Mouse (Mus musculus) ovary, postnatal 36 days (tissue): ENCODE measurements around the gene Pla2g12b.
"Not testable (repeated sequence)": the region's sequence is repeated elsewhere in the genome, so short reads cannot be mapped to it uniquely, and the experiment has no call there.

Source experiments
- DNase-seq: peaks from one replicate; pipeline ENCODE4 v3.0.0; 2022; ENCODE audit warnings: low spot score, mixed read lengths

Gene Pla2g12b

DNA sequence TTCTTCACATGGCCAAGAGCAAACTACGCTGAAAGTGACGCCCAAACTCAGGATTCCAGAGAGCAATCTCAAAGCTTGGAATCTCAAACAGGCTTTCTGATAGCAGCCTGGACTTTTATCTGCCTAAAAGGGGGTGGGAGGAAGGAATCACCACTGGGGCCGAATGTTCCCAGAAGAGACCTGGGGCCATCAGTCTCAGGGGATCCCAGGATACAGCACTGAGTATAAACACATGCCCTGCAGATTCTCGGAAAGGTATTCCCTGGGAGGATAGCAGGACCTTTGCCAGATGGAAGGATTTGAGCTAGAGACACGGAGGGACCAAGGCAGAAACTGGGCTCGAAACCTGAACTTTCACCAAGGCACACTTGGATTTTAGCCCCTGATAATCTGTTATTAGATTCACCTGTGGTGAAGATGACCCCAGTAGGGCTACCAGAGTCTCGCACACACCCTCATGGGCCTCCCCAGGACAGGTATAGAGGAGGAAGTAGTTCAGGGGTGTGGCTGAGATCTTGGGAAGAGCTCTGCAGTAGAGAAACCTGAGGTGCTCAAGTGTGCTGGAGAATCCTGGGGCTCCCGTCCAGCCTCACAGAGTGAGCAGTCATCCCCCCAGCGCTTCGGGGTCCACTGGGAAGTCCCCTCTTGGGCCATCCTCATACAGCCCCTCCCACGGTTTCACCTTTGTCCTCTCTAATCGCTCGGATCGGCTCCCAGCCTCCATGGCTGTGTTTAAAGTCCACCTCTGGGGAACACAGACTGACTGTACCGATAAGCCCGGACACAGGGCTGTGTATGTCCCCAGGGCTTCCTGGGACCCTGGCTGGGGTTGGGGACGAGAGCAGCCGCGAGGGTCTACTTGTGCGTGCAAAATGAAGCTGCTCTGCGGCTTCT lies at the start of gene Pla2g12b:
Pla2g12b (plus strand) TSS at position 762 of the 894 bp plus-strand sequence.
- no peak for DNase-seq

DNA sequence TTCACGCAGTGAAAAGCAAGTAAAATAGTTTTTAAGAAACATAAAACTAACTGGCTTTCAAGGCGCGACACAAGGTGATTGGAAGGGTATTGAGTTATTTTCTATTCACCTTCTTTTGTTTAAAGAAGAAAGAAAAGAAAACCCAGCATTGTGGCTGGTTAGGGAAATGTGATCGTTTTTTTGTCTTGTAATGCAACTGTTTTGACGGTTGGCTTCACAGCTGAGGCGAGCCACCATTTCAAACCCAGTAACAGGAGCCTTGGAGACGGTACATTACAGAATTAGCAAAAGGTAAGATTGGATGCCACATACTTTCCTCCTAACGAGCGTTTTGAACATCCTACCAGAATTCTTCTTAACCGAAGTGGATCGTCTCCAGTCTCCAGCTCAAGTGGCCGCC lies 49.3 kb upstream of the Pla2g12b start:
- DNase-seq, result no peak

DNA sequence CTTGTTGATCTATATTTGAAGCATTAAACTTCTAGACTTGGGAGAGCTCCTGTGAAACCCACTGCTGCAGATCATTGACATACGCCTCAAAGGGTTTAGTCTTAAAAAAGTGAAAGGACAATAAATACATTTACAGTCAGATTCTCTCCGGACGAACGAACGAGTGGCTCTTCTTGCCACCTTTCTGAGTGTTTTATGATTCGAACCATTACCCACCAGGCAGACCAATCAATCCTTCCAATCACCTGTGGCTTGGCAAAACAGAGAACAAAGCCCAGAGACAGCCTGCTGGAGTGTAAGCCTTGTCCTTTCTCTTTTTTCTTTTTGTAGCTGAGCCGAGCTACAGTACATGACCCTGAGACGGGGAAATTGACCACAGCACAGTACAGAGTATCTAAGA lies 48.4 kb upstream of the Pla2g12b start:
- DNase-seq, result no peak

DNA sequence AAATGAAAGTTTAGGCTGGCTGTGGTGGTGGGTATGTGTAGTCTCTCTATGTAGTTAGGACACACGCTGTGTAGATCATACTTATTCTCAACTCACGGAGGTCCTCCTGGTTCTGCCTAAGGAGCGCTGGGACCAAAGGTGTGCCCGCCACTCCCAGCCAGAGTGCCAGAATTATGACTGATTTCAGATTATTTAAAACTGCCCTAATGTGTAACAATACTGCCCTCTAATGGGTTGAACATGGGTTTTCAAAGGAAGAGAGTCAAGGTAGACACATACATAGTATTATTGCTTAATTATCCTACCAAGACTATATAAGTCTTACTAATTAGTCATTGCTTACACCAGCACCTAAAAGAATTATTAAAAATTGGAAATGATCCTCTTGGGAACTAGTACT lies 44.7 kb upstream of the Pla2g12b start:
- no peak for DNase-seq

DNA sequence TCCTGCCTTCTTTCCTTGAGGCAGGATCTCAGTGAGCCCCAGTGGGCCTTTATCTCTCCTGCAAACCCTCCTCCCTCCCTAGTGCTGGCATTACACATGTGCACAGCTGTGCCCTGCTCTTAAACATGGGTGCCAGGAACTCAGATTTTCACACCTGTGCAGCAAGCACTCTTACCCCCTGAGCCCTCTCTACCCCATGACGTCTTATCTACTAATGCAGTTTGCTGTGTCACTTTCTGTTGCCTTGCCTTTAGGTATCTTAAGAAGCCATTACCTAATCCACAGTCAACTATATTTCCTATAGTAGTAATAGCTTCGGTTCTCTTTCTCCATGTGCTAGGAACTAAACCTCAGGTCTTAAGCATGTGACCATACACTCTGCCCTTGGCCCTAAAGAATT lies 40.3 kb upstream of the Pla2g12b start:
- DNase-seq, result no peak

DNA sequence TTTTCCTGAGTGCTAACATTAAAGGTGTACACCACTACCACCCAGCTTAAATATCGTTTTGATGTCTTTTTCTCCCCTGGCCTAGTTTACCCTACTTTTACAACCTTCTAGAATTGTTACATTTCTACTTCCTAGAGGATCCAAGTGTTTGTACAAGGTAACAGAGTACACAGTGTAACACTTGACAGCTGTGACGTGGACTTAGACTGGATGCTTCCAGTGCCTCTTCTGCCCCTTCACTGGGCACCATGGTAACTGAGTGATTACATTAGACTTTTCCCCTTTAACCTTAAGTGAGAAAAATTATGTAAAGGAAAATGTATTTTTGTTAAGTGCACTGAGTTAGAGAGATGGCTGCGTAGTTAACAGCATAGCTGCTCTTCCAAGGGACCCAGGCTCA lies 38.9 kb upstream of the Pla2g12b start:
- DNase-seq, result no peak

DNA sequence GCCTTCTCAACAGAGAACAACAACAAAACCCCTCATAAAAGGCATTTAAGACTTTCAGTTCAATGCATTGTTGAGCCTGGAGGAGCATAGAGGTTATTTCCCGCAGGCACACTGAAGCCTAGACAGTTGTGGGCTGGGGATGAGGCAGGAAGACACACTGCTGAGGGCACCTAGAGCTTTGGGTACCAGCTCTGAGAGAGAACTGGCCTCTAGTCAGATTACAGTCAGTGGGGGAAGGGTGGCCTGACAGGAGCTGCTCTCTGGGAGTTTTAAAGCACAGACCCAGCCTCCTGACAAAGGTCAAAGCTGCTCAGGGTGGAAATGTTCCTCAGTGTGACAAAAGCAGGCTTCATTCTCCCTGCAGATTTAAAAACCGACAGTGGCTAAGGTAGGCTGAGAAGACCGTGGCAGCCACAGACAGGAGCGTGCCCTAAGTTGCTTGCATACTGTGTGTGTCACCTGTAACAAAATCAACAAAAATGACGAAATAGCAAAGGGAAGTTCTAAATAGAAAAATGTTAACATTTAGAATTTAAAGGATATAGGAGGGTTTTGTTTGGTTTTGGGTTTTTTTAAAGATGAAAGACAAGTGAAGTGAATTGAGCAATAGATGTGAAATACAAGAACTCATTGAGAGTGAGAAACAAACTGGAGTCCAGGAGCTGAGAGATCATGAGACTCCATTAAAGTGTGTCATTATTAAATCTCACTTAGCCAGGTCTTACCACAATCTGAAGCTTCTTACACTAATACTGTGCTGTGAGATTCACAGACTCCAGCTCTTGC lies 37.5 kb upstream of the Pla2g12b start:
- DNase-seq, result no peak

DNA sequence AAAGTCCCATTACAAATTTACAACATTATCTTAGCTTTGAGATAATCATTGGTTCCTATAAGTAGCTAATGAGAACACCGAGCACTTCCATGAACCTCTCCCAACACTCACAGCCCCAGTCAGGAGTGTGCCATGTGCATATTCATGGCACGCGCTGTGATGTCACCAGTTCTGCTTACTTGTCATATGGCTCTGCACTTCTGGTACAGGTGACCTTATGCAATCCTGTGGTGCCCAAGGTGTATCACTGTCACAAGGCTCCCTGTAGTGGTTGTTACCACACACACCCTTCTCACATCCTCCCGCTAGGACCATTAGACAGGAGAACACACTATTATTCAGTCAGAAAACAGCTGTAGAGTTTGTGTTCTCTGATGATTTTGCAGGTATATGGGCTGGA lies 36.7 kb upstream of the Pla2g12b start:
- no peak for DNase-seq

DNA sequence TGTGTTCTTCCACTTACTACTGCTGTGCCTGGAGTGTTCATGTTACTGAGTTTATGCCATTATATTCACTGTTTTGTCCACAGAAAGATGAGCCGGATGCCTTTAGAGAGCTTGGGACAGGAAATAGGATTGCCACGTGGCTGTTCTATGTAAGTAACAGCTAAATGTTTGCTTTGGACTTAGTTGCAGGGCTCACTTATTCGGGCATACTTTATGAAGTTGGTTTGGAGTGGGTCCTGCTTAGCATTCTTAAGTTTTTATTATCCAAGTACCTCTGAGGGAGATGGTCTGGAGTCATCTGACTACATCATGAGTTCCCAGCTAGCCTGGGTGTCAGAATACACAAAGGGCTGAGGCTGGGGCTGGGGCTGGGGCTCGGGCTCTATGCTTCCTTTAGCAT lies 36.3 kb upstream of the Pla2g12b start:
- DNase-seq, result no peak

DNA sequence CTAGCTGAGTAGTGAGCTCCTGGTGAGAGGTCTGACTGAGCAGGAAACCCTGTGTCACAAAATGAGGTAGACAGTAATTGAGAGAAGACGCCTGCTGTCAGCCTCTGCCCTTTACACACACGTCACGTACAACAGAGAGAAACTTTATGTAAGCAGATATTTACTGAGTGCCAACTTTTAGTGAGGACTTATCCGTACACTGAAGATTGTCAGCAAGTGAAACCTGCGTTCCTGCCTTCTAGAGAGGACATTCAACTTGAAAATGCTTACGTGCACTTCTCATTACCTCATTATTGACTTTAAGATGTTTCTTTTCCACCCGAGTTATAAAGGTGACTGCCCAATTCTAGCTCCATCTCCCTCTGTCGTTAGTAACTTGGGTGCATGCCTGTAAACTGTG lies 34.7 kb upstream of the Pla2g12b start:
- no peak for DNase-seq

DNA sequence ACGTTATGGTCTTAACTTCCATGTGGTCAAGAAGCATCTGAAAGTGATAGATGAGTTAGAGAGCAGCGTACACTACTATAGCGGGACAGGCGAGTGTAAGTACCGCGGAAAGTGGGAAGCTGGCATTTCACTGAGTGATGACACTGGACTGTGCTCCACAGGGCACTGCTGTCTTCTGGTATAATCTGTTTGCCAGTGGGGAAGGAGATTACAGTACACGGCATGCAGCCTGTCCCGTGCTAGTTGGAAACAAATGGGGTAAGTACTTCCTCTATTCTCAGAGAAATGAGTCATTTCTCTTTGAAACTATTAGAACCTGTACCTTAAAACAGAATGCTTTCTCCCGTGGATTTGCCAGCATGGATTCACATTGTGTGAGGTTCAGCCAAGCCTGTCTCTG lies 34.0 kb upstream of the Pla2g12b start:
- DNase-seq, result no peak

DNA sequence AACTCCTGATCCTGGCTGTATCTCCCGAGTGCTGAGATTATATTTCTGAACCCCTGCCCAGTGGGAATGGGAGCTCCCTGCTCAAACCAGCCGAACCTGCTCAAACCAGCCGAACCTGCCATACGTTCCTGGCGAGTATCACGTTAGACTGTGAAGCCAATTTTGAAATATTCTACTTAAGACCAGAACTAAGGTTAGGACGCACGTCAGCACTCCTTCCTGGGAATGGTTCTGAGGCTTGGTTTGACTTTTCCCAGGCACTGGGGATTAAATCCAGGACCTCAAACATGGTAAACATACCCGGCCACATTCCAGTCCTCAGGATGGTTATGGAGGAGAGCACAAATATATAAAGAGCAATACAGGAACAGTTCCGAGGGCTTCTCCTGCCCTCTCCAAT lies 25.6 kb upstream of the Pla2g12b start:
- no peak for DNase-seq

DNA sequence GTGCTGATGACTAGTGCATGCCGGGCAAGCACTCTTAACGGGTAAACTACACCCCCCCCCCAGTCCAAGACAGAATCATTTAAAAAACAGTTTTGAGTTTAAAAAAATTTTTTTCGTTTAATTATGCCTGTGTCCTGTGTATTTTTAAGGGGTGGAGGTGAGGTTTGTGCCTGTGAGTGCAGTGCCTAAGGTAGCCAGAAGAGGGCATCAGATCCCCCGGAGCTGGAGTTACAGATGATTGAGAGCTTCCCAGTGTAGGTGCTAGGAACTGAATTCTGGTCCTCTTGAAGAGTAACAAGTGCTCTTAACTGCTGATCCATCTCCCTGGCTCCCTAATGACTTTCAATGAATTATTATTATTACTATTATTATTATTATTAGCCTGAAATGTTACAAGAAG lies 24.7 kb upstream of the Pla2g12b start:
- no peak for DNase-seq

DNA sequence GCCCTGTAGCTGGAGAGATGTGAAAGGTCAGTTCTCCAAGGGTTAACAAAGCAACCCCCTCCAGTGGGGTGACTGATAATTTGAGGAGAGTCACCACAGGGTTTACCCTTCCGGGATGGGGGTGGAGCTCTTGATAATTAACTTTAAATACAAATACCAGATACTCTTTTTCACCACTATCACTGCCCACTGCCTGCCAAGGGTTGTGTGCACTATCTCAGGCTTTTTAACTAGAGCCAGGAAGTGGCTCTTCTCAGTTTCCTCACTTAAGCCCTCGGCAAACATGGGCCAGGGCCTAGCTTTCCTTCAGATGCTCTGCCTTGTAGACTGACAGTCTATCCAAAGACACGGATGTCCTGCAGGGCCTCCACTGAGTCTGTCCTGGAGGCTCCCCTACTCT lies 23.5 kb upstream of the Pla2g12b start:
- no peak for DNase-seq

DNA sequence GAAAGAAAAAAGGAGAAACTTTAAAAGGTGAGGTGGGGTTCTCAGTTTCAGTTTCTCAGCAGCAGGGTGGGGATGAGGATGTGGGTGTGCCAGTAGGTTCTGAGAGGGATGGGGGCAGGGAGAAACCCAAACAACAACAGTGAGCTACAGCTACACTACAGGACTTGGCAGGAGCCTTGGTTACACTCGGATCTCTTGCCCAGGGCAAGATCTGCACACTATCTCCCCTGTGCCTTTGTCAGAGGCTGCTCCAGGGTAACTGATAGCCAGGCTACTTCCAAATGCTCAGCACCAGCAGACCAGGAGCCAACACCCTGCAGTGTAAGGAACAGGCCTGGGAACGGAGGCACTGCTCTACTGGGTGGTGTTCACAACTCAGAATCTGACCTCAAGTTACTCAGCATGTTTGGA lies 23.0 kb upstream of the Pla2g12b start:
- DNase-seq, result no peak

DNA sequence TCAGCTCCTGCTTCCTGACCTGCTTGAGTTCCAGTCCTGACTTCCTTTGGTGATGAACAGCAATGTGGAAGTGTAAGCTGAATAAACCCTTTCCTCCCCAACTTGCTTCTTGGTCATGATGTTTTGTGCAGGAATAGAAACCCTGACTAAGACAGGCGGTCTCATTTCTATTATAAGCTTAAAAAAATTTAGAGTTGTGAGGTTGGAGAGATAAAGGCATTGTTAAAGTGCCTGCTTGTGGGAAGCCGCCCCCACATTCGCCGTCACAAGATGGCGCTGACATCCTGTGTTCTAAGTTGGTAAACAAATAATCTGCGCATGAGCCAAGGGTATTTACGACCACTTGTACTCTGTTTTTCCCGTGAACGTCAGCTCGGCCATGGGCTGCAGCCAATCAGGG lies 21.9 kb upstream of the Pla2g12b start:
- not testable (repeated sequence) for DNase-seq

DNA sequence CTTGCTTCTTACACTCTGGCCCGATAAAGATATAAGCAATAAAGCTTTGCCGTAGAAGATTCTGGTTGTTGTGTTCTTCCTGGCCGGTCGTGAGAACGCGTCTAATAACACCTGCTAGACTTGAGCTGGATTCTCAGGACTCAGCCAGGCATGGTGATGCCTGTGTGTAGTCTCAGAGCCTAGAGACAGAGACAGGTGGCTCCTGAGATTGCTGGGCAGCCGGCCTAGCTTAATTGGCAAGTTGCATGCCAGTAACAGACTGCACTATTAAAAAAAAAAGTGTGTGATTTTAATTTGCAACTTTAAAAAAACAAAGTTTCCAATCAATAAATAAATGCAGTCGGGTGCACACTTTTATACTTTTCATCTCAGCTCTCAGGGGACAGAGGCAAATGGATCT lies 16.5 kb upstream of the Pla2g12b start:
- DNase-seq, result no peak

DNA sequence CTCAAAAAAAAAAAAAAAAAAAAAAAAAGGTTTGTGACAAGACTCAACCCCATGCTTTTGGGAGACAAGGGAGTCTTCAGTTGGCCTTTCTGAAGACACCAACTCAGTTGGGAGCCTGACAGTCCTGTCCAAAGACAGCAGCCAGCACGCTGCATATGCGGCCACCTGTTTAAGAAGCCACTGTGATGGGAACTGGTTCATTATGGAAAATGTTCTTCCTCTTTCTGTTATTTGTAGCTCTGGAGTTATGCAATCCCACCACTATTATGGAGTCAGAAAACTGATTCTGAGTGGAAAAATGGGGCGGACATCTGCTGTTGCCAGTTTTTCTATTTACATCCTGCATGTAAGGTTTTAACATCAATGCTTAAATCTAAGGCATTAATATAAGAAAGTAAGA lies 13.8 kb upstream of the Pla2g12b start:
- no peak for DNase-seq

DNA sequence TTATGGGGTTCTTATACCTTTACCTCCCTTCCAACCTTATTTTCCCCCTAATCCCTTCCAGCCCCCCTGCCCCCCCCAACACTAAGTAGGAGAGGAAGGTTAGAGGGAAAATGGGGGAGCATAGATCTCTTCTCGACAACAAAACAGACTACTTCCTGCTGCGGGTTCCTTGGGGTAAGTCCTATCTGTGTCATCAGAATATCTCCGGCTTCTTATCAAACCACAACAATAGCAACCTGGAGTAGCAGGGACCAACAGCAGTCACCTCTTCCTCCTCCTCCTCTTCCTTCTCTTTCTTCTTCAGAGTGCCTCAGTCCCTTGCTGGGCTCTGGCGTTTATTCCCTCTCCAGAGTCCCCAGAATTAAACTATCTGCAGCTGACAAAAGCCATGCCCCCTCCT lies 11.6 kb upstream of the Pla2g12b start:
- no peak for DNase-seq

DNA sequence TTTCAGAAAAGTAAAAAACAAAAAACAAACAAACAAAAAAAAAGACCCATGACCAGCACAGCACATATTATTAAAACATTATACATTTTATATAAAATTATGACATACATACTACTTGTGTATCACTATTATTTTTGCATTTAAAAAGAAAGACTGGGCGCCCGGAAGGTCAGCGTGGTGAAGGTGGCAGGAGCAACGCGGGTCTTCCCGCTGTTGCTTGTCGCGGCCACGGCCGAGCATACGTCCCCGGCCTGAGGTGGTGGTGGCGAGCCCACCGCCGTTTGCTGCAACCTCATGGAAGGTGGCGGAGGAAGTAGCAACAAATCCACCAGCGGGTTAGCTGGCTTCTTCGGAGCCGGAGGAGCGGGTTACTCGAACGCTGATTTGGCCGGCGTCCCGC lies 8.0 kb upstream of the Pla2g12b start, which contains the start of gene Gm10273:
Gm10273 (plus strand) TSS at position 172 of the 400 bp plus-strand sequence.
- DNase-seq, result not testable (repeated sequence)

DNA sequence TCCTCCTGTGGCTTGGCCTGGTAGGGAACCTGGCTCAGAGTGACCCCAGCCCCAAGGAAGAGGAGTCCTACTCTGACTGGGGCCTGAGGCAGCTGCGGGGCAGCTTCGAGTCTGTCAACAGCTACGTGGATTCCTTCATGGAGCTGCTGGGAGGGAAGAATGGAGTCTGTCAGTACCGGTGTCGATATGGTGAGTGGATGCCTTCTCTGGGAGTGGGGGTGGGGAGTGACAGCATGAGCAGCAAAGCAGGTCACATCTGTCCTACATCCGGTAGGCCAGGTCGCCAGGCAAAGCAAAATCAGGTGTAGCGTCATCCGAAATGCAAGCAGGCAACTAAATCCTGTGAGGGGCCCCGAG lies 311 bp downstream of the Pla2g12b start:
- DNase-seq, result no peak

DNA sequence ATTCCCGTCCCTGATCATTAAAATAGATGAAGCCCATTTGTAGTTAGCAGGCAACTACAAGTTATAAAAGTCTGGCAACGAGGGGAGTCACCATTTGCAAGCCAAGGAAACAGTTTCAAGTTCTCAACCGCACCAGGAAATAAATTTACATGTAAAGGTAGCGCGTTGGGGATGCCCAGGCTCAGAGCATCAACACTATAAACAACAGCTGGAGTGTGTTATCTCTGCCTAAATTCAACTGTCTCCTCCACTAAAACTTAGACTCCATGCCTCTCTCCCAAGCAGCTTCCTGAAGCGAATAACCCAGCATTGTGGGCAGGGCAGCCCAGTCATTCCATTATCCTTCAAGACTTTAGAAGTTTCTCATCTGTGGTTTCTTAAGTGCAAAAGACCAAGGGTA lies 5.0 kb downstream of the Pla2g12b start:
- no peak for DNase-seq

DNA sequence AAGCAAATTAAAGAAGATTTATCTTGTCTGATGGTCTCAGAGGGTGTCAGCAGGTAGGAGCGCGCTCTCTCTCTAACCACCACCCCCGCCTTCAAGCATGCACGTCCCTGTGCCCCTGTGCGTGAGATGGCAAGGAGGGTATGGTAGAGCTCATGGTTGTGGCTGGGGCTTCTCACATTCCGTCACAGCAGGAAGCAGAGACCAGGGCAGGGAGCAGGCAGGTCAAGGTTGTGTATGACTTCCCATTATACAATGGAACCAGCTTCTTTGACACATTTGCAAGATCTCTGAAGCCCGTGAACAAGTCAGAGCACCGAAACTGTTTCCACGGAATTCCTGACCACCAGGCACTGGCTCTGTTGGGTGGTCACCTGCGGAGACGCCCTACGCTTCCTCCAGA lies 6.8 kb downstream of the Pla2g12b start:
- DNase-seq, result no peak
